Mouse (Mus musculus) bone marrow, adult 2 months (tissue): ENCODE results near the gene Cacnb3.

Experiments used
- CTCF ChIP-seq: fragments of 200-500 bp; IDR thresholded peaks from 2 replicates; pipeline ENCODE4 v1.5.1; 2011; ENCODE audit warnings: low read length, control low read depth; ENCODE audit not compliant: control insufficient read depth, insufficient read depth
- POLR2A ChIP-seq: fragments of 200-500 bp; IDR thresholded peaks from 2 replicates; pipeline ENCODE4 v1.6.1; 2011; ENCODE audit warnings: low read depth, mild to moderate bottlenecking, control low read depth, low read length, borderline replicate concordance; ENCODE audit not compliant: control insufficient read depth

GRCm38 (mm10) chr15:98689682-98690081 lies 59.0 kb downstream of the Cacnb3 start:
- TF ChIP-seq POLR2A (no peak), CTCF (no peak)
